Mouse (Mus musculus): ENCODE data around the gene Ybx2.
"Not testable (repeated sequence)": the region's sequence is repeated elsewhere in the genome, so short reads cannot be mapped to it uniquely, and the experiment has no call there.

Ybx2 gene

GRCm38 (mm10) chr11:69914917-69915430 lies 20.6 kb upstream of the Ybx2 start:
- DNase-seq (ENCODE audit: low spot score): no peak

- DNase-seq (ENCODE audit: low spot score): peak; percentile 18
Observed at GRCm38 (mm10) chr11:69915667-69916627, 19.6 kb upstream of the Ybx2 start.

- not testable (repeated sequence) for DNase-seq (ENCODE audit: low spot score)
Observed at GRCm38 (mm10) chr11:69916652-69917378, 18.8 kb upstream of the Ybx2 start.

GRCm38 (mm10) chr11:69917379-69917948 lies 18.1 kb upstream of the Ybx2 start:
- DNase-seq (ENCODE audit: low spot score): no peak

- no peak for DNase-seq (ENCODE audit: low spot score)
Observed at GRCm38 (mm10) chr11:69918118-69918517, 17.5 kb upstream of the Ybx2 start.

- DNase-seq (ENCODE audit: low spot score): no peak
Observed at GRCm38 (mm10) chr11:69919053-69919452, 16.5 kb upstream of the Ybx2 start.

- DNase-seq (ENCODE audit: low spot score): peak; percentile 82
Observed at GRCm38 (mm10) chr11:69919661-69920265, 15.8 kb upstream of the Ybx2 start.

- peak; percentile 15 for DNase-seq (ENCODE audit: low spot score)
Observed at GRCm38 (mm10) chr11:69920266-69921031, 15.1 kb upstream of the Ybx2 start.

- peak; percentile 100 for DNase-seq (ENCODE audit: low spot score)
Observed at GRCm38 (mm10) chr11:69921114-69922011, 14.2 kb upstream of the Ybx2 start, which contains the start of gene Eif5a. Gene Eif5a (minus strand): TSS chr11:69921958.

GRCm38 (mm10) chr11:69922012-69922756 lies 13.4 kb upstream of the Ybx2 start:
- no peak for DNase-seq (ENCODE audit: low spot score)

GRCm38 (mm10) chr11:69922796-69923195 lies 12.8 kb upstream of the Ybx2 start:
- DNase-seq (ENCODE audit: low spot score): no peak

- DNase-seq (ENCODE audit: low spot score): no peak
Observed at GRCm38 (mm10) chr11:69927501-69927900, 8.1 kb upstream of the Ybx2 start.

- DNase-seq (ENCODE audit: low spot score): no peak
Observed at GRCm38 (mm10) chr11:69929712-69930111, 5.9 kb upstream of the Ybx2 start.

- not testable (repeated sequence) for DNase-seq (ENCODE audit: low spot score)
Observed at GRCm38 (mm10) chr11:69930176-69930575, 5.4 kb upstream of the Ybx2 start.

- DNase-seq (ENCODE audit: low spot score): no peak
Observed at GRCm38 (mm10) chr11:69930967-69931537, 4.5 kb upstream of the Ybx2 start.

- DNase-seq (ENCODE audit: low spot score): no peak
Observed at GRCm38 (mm10) chr11:69931769-69932168, 3.8 kb upstream of the Ybx2 start.

GRCm38 (mm10) chr11:69932254-69932653 lies 3.3 kb upstream of the Ybx2 start:
- DNase-seq (ENCODE audit: low spot score): no peak

- DNase-seq (ENCODE audit: low spot score): no peak
Observed at GRCm38 (mm10) chr11:69933066-69933465, 2.5 kb upstream of the Ybx2 start.

- peak; percentile 86 for DNase-seq (ENCODE audit: low spot score)
Observed at GRCm38 (mm10) chr11:69934169-69934568, 1.4 kb upstream of the Ybx2 start.
